Mouse (Mus musculus) small intestine, adult 2 months (tissue): ENCODE data around the gene Cnih2.

Experiments used
- CTCF ChIP-seq: fragments of 200-500 bp; IDR thresholded peaks from 2 replicates; pipeline ENCODE4 v1.5.1; 2012; ENCODE audit warnings: low read depth, mild to moderate bottlenecking, control low read depth, inconsistent platforms, low read length, moderate library complexity, mixed read lengths; ENCODE audit not compliant: insufficient replicate concordance, insufficient read length; ENCODE audit errors: extremely low read depth
- POLR2A ChIP-seq: fragments of 200-500 bp; IDR thresholded peaks from 2 replicates; pipeline ENCODE4 v1.6.1; 2012; ENCODE audit warnings: low read depth, mild to moderate bottlenecking, control low read depth, inconsistent platforms, low read length, moderate library complexity

DNA sequence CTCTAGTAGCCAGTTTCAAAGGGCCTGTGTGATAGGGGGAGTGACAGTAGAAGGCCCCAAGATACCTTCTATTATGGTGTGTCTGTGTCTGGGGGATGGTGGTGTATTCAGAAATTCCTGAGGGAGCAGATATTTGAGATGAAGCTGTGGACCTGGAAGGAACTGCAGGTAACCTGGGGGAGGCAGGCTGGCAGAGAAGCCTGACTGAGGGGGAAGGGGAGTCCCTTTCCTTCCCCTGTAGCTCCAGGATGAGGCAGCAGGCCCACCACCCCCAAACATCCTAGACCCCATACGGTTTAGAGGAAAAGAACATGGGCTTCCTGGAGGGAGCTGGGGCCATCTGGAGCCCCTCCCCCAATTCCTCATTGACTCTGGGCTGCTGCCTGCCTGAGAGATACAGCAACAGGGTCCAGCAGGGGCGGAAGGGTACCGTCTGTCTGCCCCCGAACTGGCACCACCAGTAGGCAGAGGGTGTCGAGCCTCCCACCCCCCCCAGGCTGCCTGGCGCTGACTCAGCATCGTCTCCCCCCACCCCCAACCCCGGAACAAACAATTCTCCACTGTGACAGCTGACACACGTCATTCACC lies 2.3 kb downstream of the Cnih2 start:
- no peak for TF ChIP-seq POLR2A
- TF ChIP-seq CTCF, result no peak
